Mouse (Mus musculus): Measurements from ENCODE around the gene Tle2. TPM values are rescaled to one million over a fixed set of nuclear protein-coding genes. Genes with fewer than 3 reads are reported as not detected.

Gene Tle2
- total RNA-seq, 4 experiments from 2014 or later = 3.1 to 4.3 (median 4.0) TPM

Other genes starting within 250 kb of the Tle2 start
- under 1 TPM; 0.12 to 0.36 (median 0.19) TPM for gene Tbxa2r, start 245.8 kb upstream of the Tle2 start, total RNA-seq (2022)
- gene Gipc3, start 231.3 kb upstream of the Tle2 start, total RNA-seq (2022) = 1 to 10 TPM in 1 of 4 experiments, under 1 TPM in 3; 0.46 to 1.2 (median 0.73) TPM
- gene Hmg20b, start 224.1 kb upstream of the Tle2 start, total RNA-seq (2022) = 10 to 100 TPM; 16.9 to 22.8 (median 21.1) TPM
- gene Mfsd12, start 217.1 kb upstream of the Tle2 start, total RNA-seq (2022) = 1 to 10 TPM; 1.7 to 3.1 (median 2.1) TPM
- under 1 TPM; 0.22 to 0.68 (median 0.60) TPM for gene 4930404N11Rik, start 208.7 kb upstream of the Tle2 start, total RNA-seq (2022)
- gene Fzr1, start 196.0 kb upstream of the Tle2 start, total RNA-seq (2022) = 10 to 100 TPM; 14.8 to 18.5 (median 16.6) TPM
- gene Dohh, start 190.1 kb upstream of the Tle2 start, total RNA-seq (2022) = 10 to 100 TPM; 46.5 to 50.1 (median 47.4) TPM
- 1 to 10 TPM in 2 of 4 experiments, under 1 TPM in 2; 0.59 to 1.8 (median 1.1) TPM for gene Gm48551, start 190.1 kb upstream of the Tle2 start, total RNA-seq (2022)
- 1 to 10 TPM in 2 of 4 experiments, under 1 TPM in 1, not detected in 1; 0.43 to 1.1 (median 1.1) TPM for gene Gm48552, start 185.6 kb upstream of the Tle2 start, total RNA-seq (2022)
- not detected for gene Smim24, start 181.5 kb upstream of the Tle2 start, total RNA-seq (2022)
- gene Nfic, start 118.9 kb upstream of the Tle2 start, total RNA-seq (2022) = 100 to 1,000 TPM; 223 to 267 (median 235) TPM
- under 1 TPM in 2 of 4 experiments, not detected in 2; 0.05 to 0.31 TPM for gene Celf5, start 91.9 kb upstream of the Tle2 start, total RNA-seq (2022)
- gene Ncln, start 78.2 kb upstream of the Tle2 start, total RNA-seq (2022) = 10 to 100 TPM; 41.6 to 49.3 (median 43.1) TPM
- gene S1pr4, start 74.4 kb upstream of the Tle2 start, total RNA-seq (2022) = 1 to 10 TPM in 1 of 4 experiments, under 1 TPM in 3; 0.27 to 1.0 (median 0.59) TPM
- under 1 TPM; 0.19 to 0.80 (median 0.24) TPM for gene Gna15, start 50.3 kb upstream of the Tle2 start, total RNA-seq (2022)
- gene Gna11, start 29.4 kb upstream of the Tle2 start, total RNA-seq (2022) = 10 to 100 TPM; 26.2 to 30.7 (median 28.4) TPM
- 100 to 1,000 TPM; 851 to 988 (median 920) TPM for gene Aes, start 15.1 kb upstream of the Tle2 start, total RNA-seq (2022)
- gene Tle6, start 26.5 kb downstream of the Tle2 start, total RNA-seq (2022) = 1 to 10 TPM; 4.1 to 6.9 (median 5.3) TPM
- gene BC025920, start 31.7 kb downstream of the Tle2 start, total RNA-seq (2022) = 1 to 10 TPM; 2.8 to 3.8 (median 3.0) TPM
- gene Sirt6, start 53.2 kb downstream of the Tle2 start, total RNA-seq (2022) = 1 to 10 TPM; 3.1 to 5.4 (median 4.8) TPM
- 10 to 100 TPM in 1 of 4 experiments, 1 to 10 TPM in 3; 8.1 to 11.8 (median 9.1) TPM for gene Ankrd24, start 54.0 kb downstream of the Tle2 start, total RNA-seq (2022)
- gene Gm10778, start 74.5 kb downstream of the Tle2 start, total RNA-seq (2022) = 1 to 10 TPM; 1.3 to 2.1 (median 1.5) TPM
- 1 to 10 TPM; 4.1 to 5.2 (median 4.8) TPM for gene Zfp433, start 130.3 kb downstream of the Tle2 start, total RNA-seq (2022)
- under 1 TPM; 0.41 to 0.76 (median 0.54) TPM for gene Gm3055, start 196.6 kb downstream of the Tle2 start, total RNA-seq (2022)
- 1 to 10 TPM in 2 of 4 experiments, under 1 TPM in 2; 0.46 to 2.2 (median 1.4) TPM for gene Gm4767, start 237.6 kb downstream of the Tle2 start, total RNA-seq (2022)

Measured in gastrocnemius, adult 8-10 months (tissue).